In the genomic region with DNA sequence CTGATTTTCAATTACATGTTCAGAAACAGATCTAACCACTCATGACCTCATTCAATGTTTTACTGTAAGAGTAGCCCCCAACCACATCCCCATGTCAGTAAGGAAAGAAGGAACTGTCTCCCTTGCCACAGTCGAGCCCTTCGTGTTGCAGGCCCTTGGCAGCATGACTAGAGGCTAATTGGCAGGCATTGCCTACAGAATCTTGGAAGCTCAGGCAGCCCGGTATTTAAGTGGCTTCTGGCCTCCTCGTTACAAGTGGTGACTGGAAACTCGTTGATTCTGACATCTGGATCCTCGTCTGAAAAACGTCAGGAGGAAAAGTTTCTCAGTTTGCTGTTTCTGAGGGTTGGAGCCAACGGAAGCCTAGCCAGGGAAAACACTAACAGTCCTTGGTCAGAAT, we compare ENCODE assay signal across 26 mouse cellular contexts.
DNase-seq lines count a peak whose midpoint lies in the region; ATAC-seq and TF ChIP-seq lines count a peak whose summit lies in the region.
"Had no signal": no experiment of that assay in that cellular context is flagged by ENCODE, and none has a peak within 500 bp of the region (broad histone marks: within the 10 kb centered on the region; RNA-seq: fewer than 3 reads in every experiment).

No protein-coding gene starts in this region.

- H3K4me1 ChIP-seq in limb, embryonic 14.5 days (ENCODE audit: control insufficient read depth, insufficient read depth, low read length): no peaks in the 10 kb centered on the region
- no peaks in the 10 kb centered on the region for H3K4me1 ChIP-seq in limb, embryonic 10.5 days
- H3K4me1 ChIP-seq: embryonic facial prominence, embryonic 12.5 days; forebrain, embryonic 13.5 days; heart, embryonic 15.5 days; kidney, embryonic 15.5 days had no signal

- TF ChIP-seq CTCF in layer of hippocampus, adult 2 months (conservative IDR thresholded peaks at IDR 0.05): no peak

- no peaks in the 10 kb centered on the region for H3K36me3 ChIP-seq in limb, embryonic 14.5 days (ENCODE audit: control insufficient read depth, insufficient read depth, low read length)
- no peaks in the 10 kb centered on the region for H3K36me3 ChIP-seq in limb, embryonic 10.5 days
- H3K36me3 ChIP-seq: embryonic facial prominence, embryonic 12.5 days; heart, embryonic 15.5 days; hindbrain, embryonic 12.5 days; kidney, embryonic 15.5 days; neural tube, embryonic 15.5 days had no signal

- intact Hi-C loops in heart, postnatal 25 days (cut with DNase I): no loop called here

- H3K9ac ChIP-seq in limb, embryonic 14.5 days (ENCODE audit: low read depth, low read length, severe bottlenecking): no peak overlapping the region
- H3K9ac ChIP-seq: embryonic facial prominence, embryonic 12.5 days; forebrain, embryonic 13.5 days; heart, embryonic 15.5 days; hindbrain, embryonic 12.5 days; kidney, embryonic 15.5 days; liver, postnatal 0 days; neural tube, embryonic 15.5 days had no signal

- H3K4me3 ChIP-seq in limb, embryonic 14.5 days (replicated peaks; ENCODE audit: low read length): no peak overlapping the region
- no peak overlapping the region for H3K4me3 ChIP-seq in limb, embryonic 10.5 days
- no peak overlapping the region for H3K4me3 ChIP-seq in layer of hippocampus, adult 2 months
- H3K4me3 ChIP-seq: embryonic facial prominence, embryonic 12.5 days; erythroblast, embryonic 14.5 days; forebrain, embryonic 13.5 days; heart, embryonic 15.5 days; hindbrain, embryonic 12.5 days; kidney, embryonic 15.5 days; neural tube, embryonic 15.5 days had no signal

- no peak for ATAC-seq in cerebellum, adult (ENCODE audit: insufficient number of reproducible peaks, low FRiP score, low TSS enrichment)
- no peak for ATAC-seq in limb, embryonic 14.5 days (ENCODE audit: low FRiP score, low read depth)
- ATAC-seq: forebrain, embryonic 13.5 days; intestine, postnatal 0 days; liver, postnatal 0 days; lung, postnatal 0 days had no signal

- 29% methylated on average over 8 of the region's 8 CpGs for WGBS in limb, embryonic 14.5 days
- WGBS in limb, embryonic 10.5 days: 79% methylated on average over 8 of the region's 8 CpGs

- H3K4me2 ChIP-seq in limb, embryonic 14.5 days (replicated peaks; ENCODE audit: low read depth, low read length, severe bottlenecking): no peak overlapping the region
- H3K4me2 ChIP-seq: embryonic facial prominence, embryonic 12.5 days; forebrain, embryonic 13.5 days; heart, embryonic 15.5 days; hindbrain, embryonic 12.5 days; kidney, embryonic 15.5 days; liver, embryonic 11.5 days; midbrain, embryonic 11.5 days; neural tube, embryonic 15.5 days had no signal

- H3K27ac ChIP-seq in limb, embryonic 14.5 days (replicated peaks; ENCODE audit: low read depth, low read length): no peak overlapping the region
- no peak overlapping the region for H3K27ac ChIP-seq in limb, embryonic 10.5 days
- H3K27ac ChIP-seq in layer of hippocampus, adult 2 months: no peak overlapping the region
- H3K27ac ChIP-seq: embryonic facial prominence, embryonic 12.5 days; forebrain, embryonic 13.5 days; heart, embryonic 15.5 days; hindbrain, embryonic 12.5 days; kidney, embryonic 15.5 days; neural tube, embryonic 15.5 days; stomach, postnatal 0 days had no signal

- TF ChIP-seq POLR2A in limb, embryonic 14.5 days (IDR thresholded peaks at IDR 0.05; ENCODE audit: borderline replicate concordance, extremely low read depth, insufficient read depth, insufficient read length): no peak

- DNase-seq in cerebellum, postnatal 14 days: peak; percentile 25 to 44
- DNase-seq in heart, adult 18-20 months: peak; percentile 22 to 56
- DNase-seq in heart, postnatal 25 days (ENCODE audit: low spot score): no peak
- DNase-seq in limb, embryonic 14.5 days (ENCODE audit: low spot score): peak; percentile 33
- DNase-seq in limb, embryonic 10.5 days (ENCODE audit: low spot score): no peak
- peak; percentile 17 for DNase-seq in skeletal muscle tissue, adult 2 months (ENCODE audit: low read depth, low spot score)
- no peak for DNase-seq in layer of hippocampus, adult 2 months (ENCODE audit: low spot score in 2 of 2)
- DNase-seq: cerebellum, adult 9-11 months; kidney, postnatal 4 days; layer of hippocampus, adult 9-11 months; liver, postnatal 0 days; thymus, adult 2 months; thymus, postnatal 4 days had no signal

- H3K9me3 ChIP-seq in limb, embryonic 14.5 days (ENCODE audit: control insufficient read depth, low read length): no peaks in the 10 kb centered on the region
- H3K9me3 ChIP-seq in limb, embryonic 10.5 days (replicated peaks): no peaks in the 10 kb centered on the region
- H3K9me3 ChIP-seq: embryonic facial prominence, embryonic 12.5 days; forebrain, embryonic 13.5 days; heart, embryonic 15.5 days; hindbrain, embryonic 12.5 days; kidney, embryonic 15.5 days; neural tube, embryonic 15.5 days had no signal

- no peaks in the 10 kb centered on the region for H3K27me3 ChIP-seq in limb, embryonic 14.5 days (ENCODE audit: control insufficient read depth, insufficient read depth, low read length)
- no peaks in the 10 kb centered on the region for H3K27me3 ChIP-seq in limb, embryonic 10.5 days (ENCODE audit: low read depth, poor library complexity, severe bottlenecking)
- H3K27me3 ChIP-seq: embryonic facial prominence, embryonic 12.5 days; forebrain, embryonic 13.5 days; heart, embryonic 15.5 days; hindbrain, embryonic 12.5 days; kidney, embryonic 15.5 days; neural tube, embryonic 15.5 days had no signal

Comparison
In these comparisons a context has a peak if more than half of its experiments do, and no peak if none do; other contexts are left out.
1. DNase-seq: peak in cerebellum, postnatal 14 days (2 of 2), heart, adult 18-20 months (2 of 2), limb, embryonic 14.5 days (single experiment) and skeletal muscle tissue, adult 2 months (single experiment); none in heart, postnatal 25 days (single experiment), limb, embryonic 10.5 days (single experiment) and layer of hippocampus, adult 2 months (0 of 2).